Comparison of ENCODE assay signal across 18 mouse cellular contexts in genomic region chr13:51778983-51779962, GRCm38 (mm10). TPM values are rescaled to one million over a fixed set of nuclear protein-coding genes. Genes with fewer than 3 reads are reported as not detected.
A peak's percentile ranks its signal among the peaks of the same experiment; 100 is the strongest.
DNase-seq lines count a peak whose midpoint lies in the region; ATAC-seq and TF ChIP-seq lines count a peak whose summit lies in the region.
"Had no signal": no experiment of that assay in that cellular context is flagged by ENCODE, and none has a peak within 500 bp of the region (broad histone marks: within the 10 kb centered on the region; RNA-seq: fewer than 3 reads in every experiment).

No protein-coding gene starts in this region.

- peaks cover 4% of the 10 kb centered on the region; the same call in 1 of the 2 replicates for H3K27me3 ChIP-seq in heart, embryonic 10.5 days (ENCODE audit: insufficient read depth, poor library complexity, severe bottlenecking)
- no peaks in the 10 kb centered on the region for H3K27me3 ChIP-seq in kidney, embryonic 16.5 days (ENCODE audit: insufficient read depth, low read length)
- H3K27me3 ChIP-seq: liver, embryonic 15.5 days had no signal

- 0 out of 2 replicates have a peak overlapping the region, but pooled peaks have one; percentile 17 for H3K9ac ChIP-seq in kidney, embryonic 16.5 days (replicated peaks; ENCODE audit: low read length)
- H3K9ac ChIP-seq: hindbrain, embryonic 14.5 days; liver, embryonic 15.5 days had no signal

- H3K4me1 ChIP-seq in heart, embryonic 10.5 days, result peaks cover 41% of the 10 kb centered on the region
- peaks cover 41% of the 10 kb centered on the region for H3K4me1 ChIP-seq in kidney, embryonic 16.5 days (ENCODE audit: insufficient read depth, low read length)
- H3K4me1 ChIP-seq in cortical plate, adult 2 months (ENCODE audit: control insufficient read depth, insufficient read depth, low read length), result peaks cover 29% of the 10 kb centered on the region

- DNase-seq in heart, embryonic 10.5 days (ENCODE audit: low spot score), result no peak
- DNase-seq in heart, adult 8-10 months (ENCODE audit: low spot score), result no peak
- no peak for DNase-seq in kidney, postnatal 4 days
- DNase-seq in R1 (ENCODE audit: low read depth, low spot score), result peak; percentile 17
- no peak for DNase-seq in urinary bladder, postnatal 10 days (ENCODE audit: low spot score)
- DNase-seq in cerebellum, adult 9-10 months, result no peak
- DNase-seq: adrenal gland, adult 8-10 months; cerebellum, adult 18-20 months; lung, postnatal 10 days; retina, postnatal 1 day; thymus, adult 2 months had no signal

- H3K36me3 ChIP-seq in heart, embryonic 10.5 days, result no peaks in the 10 kb centered on the region
- no peaks in the 10 kb centered on the region for H3K36me3 ChIP-seq in kidney, embryonic 16.5 days (ENCODE audit: insufficient read depth, low read length)
- H3K36me3 ChIP-seq: liver, embryonic 15.5 days; midbrain, embryonic 10.5 days had no signal

- peak overlapping the region; percentile 68 for H3K27ac ChIP-seq in heart, embryonic 10.5 days
- H3K27ac ChIP-seq in kidney, embryonic 16.5 days (ENCODE audit: low read length), result no peak overlapping the region
- H3K27ac ChIP-seq in cortical plate, adult 2 months (ENCODE audit: insufficient read depth, low read length), result peak overlapping the region; percentile 2; the same call in 1 of the 2 replicates
- H3K27ac ChIP-seq: hindbrain, embryonic 14.5 days; liver, embryonic 15.5 days; midbrain, embryonic 10.5 days had no signal

- no peak overlapping the region for H3K4me2 ChIP-seq in kidney, embryonic 16.5 days (replicated peaks; ENCODE audit: low read depth, low read length)
- H3K4me2 ChIP-seq: hindbrain, embryonic 14.5 days; liver, embryonic 15.5 days had no signal

- no peak overlapping the region for H3K4me3 ChIP-seq in heart, embryonic 10.5 days
- H3K4me3 ChIP-seq in kidney, embryonic 16.5 days (ENCODE audit: low read length), result no peak overlapping the region
- no peak overlapping the region for H3K4me3 ChIP-seq in cortical plate, adult 2 months (ENCODE audit: insufficient read depth, low read length)
- H3K4me3 ChIP-seq: liver, embryonic 15.5 days; midbrain, embryonic 10.5 days had no signal

- no peak for TF ChIP-seq CTCF in cortical plate, adult 2 months (IDR thresholded peaks at IDR 0.05; ENCODE audit: extremely low read depth, insufficient read depth, low read length)

- no peak for ATAC-seq in kidney, embryonic 16.5 days (ENCODE audit: low FRiP score, low TSS enrichment)
- ATAC-seq: intestine, postnatal 0 days had no signal

- no peak for TF ChIP-seq POLR2A in cortical plate, adult 2 months (IDR thresholded peaks at IDR 0.05; ENCODE audit: extremely low read depth, insufficient read depth, low read length)

- WGBS in heart, embryonic 10.5 days, result 73% methylated on average over 25 of the region's 25 CpGs
- WGBS in kidney, embryonic 16.5 days, result 59% methylated on average over 25 of the region's 25 CpGs

- no peaks in the 10 kb centered on the region for H3K9me3 ChIP-seq in heart, embryonic 10.5 days
- no peaks in the 10 kb centered on the region for H3K9me3 ChIP-seq in kidney, embryonic 16.5 days (ENCODE audit: low read length)
- H3K9me3 ChIP-seq: G1E; liver, embryonic 15.5 days; midbrain, embryonic 10.5 days had no signal

RNA-seq across cellular contexts. Expression of gene Sema4d, which starts 14.3 kb away (rescaled TPM):
- polyA plus RNA-seq in heart, embryonic 10.5 days (2016; fragmentation: Nextera tagmentation; extraction: Ambion mirVana), result 8.7 and 13.1 TPM in 2 replicates
- total RNA-seq in heart, adult 8-10 months (2022), result 10 to 100 TPM; 56.5 to 72.3 (median 68.6) TPM
- polyA plus RNA-seq in kidney, embryonic 16.5 days (2015; fragmentation: Nextera tagmentation; extraction: Ambion mirVana), result 28.8 and 29.0 TPM in 2 replicates
- 88.7 and 99.9 TPM in 2 replicates for polyA plus RNA-seq in cortical plate, adult 2 months (2012; rRNA removed)
